Mouse (Mus musculus) liver, embryonic 16.5 days (tissue): ENCODE data around the gene Col4a3bp. TPM values are rescaled to one million over a fixed set of nuclear protein-coding genes. Genes with fewer than 3 reads are reported as not detected.

Experiments used
- ATAC-seq: fragments of 200-750 bp; cut with Nextera tagmentation; 2 replicates; pipeline ENCODE4 v1.8.0; 2017; ENCODE audit warnings: low read depth, mild to moderate bottlenecking, moderate number of reproducible peaks, moderate library complexity
- H3K27ac ChIP-seq: fragments of 300-500 bp; sonication (generic); 2 replicates; pipeline ENCODE4 v1.5.1; 2014; ENCODE audit warnings: mild to moderate bottlenecking, low read length
- H3K27me3 ChIP-seq: fragments of 300-500 bp; sonication (generic); 2 replicates; pipeline ENCODE4 v1.6.1; 2014; ENCODE audit warnings: low read depth, low read length, mixed read lengths; ENCODE audit not compliant: control insufficient read depth, insufficient read depth
- H3K36me3 ChIP-seq: fragments of 300-500 bp; sonication (generic); 2 replicates; pipeline ENCODE4 v1.6.1; 2014; ENCODE audit warnings: mild to moderate bottlenecking; ENCODE audit not compliant: control insufficient read depth, insufficient read depth
- H3K4me1 ChIP-seq: fragments of 300-500 bp; sonication (generic); 2 replicates; pipeline ENCODE4 v1.6.1; 2014; ENCODE audit warnings: low read depth, low read length, mixed read lengths; ENCODE audit not compliant: control insufficient read depth
- H3K4me2 ChIP-seq: fragments of 300-500 bp; sonication (generic); 2 replicates; pipeline ENCODE4 v1.6.1; 2014; ENCODE audit warnings: low read depth, low read length, mixed read lengths
- H3K4me3 ChIP-seq: fragments of 300-500 bp; sonication (generic); 2 replicates; pipeline ENCODE4 v1.5.1; 2014; ENCODE audit warnings: low read depth, mild to moderate bottlenecking, low read length
- H3K9ac ChIP-seq: fragments of 300-500 bp; sonication (generic); 2 replicates; pipeline ENCODE4 v1.6.1; 2014; ENCODE audit warnings: low read depth, low read length
- H3K9me3 ChIP-seq: fragments of 300-500 bp; sonication (generic); replicated peaks from 2 replicates; pipeline ENCODE4 v1.6.1; 2016; ENCODE audit warnings: low read length; ENCODE audit not compliant: control insufficient read depth
- WGBS: fragments of 180-500 bp; shearing (Covaris S2); extraction: QIAGEN DNeasy Blood & Tissue Kit; methylation state at CpG from one replicate; pipeline ENCODE4 v1.1.7; 2014; ENCODE audit not compliant: insufficient replicate concordance; 5-methylcytosine and 5-hydroxymethylcytosine counted together
- polyA plus RNA-seq: library from polyadenylated mRNA; unstranded; fragments of >200 nt; fragmentation: Nextera tagmentation; extraction: Ambion mirVana; gene quantifications from 2 replicates; pipeline ENCODE4 v1.2.1, GENCODE M21; 2015

Col4a3bp gene
- polyA plus RNA-seq, 1 experiment from 2014 or later, result 5.5 TPM

DNA sequence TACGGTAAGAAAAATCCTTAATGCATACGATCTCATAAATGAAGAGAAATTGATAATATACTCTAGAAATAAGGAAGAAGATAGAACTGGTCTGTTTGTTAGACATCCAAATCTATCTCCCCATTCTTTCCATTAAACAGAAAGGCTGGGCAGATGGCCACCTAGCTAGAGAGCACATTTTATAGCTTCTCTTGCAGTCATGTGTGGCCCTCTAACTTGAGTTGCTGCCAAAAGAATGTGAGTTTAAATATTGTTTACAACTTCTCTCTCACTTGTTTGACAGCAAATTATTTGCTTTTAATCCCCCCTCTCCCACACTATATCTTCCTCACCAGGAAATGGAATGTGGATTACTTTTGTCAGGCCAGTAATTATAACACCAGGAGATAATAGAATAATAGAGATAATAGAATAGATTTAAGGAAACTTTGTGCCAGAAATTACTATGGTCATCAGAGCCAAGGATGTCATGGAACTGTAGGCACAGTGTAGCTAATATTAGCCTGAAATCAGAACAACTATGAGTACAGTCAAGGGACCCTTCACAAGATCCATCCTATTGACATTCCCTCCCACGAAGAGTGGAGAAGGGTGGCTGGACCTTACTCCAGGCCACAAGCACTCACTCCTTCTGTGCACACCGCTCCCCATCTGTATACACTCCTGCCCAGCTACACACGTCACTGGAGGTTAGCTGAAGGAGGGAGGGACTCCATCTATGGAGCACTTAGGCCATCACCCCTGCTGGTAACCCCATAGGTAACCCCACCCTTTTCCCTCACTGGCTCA lies 28.1 kb upstream of the Col4a3bp start:
- 0 out of 2 replicates have a peak, but pooled peaks have one; percentile 16 for ATAC-seq
- H3K4me2 ChIP-seq, result no peak overlapping the region
- peaks cover 5% of the 10 kb centered on the region; the same call in 1 of the 2 replicates for H3K36me3 ChIP-seq
- no peak overlapping the region for H3K27ac ChIP-seq
- WGBS, result 77% methylated on average over 5 of the region's 5 CpGs
- H3K27me3 ChIP-seq, result no peaks in the 10 kb centered on the region
- H3K4me3 ChIP-seq, result no peak overlapping the region
- peaks cover 6% of the 10 kb centered on the region; the same call in 1 of the 2 replicates for H3K4me1 ChIP-seq
- no peak overlapping the region for H3K9ac ChIP-seq
- no peaks in the 10 kb centered on the region for H3K9me3 ChIP-seq

DNA sequence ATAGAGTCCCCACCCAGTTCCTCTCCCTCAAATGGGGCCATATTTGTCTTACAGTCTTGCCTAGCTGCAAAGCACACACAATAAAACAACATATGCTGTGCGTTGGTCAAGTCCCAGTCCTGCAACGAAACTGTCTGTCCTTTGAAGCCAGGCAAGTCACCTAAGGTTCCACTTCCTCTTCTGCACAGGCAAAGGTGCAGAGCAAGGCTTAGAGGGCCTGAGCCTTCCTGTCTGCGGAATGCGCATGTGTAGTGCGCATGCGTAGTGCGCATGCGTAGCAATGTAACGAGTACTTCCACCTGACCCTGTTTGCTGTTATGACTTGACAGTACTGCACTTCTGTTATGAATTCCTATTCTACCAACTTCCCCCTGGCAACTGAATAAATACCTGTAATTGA lies 26.2 kb upstream of the Col4a3bp start:
- no peak overlapping the region for H3K4me2 ChIP-seq
- WGBS, result 85% methylated on average over 9 of the region's 9 CpGs
- no peak overlapping the region for H3K4me3 ChIP-seq
- ATAC-seq, result no peak
- H3K4me1 ChIP-seq, result peaks cover 6% of the 10 kb centered on the region; the same call in 1 of the 2 replicates
- H3K9me3 ChIP-seq, result no peaks in the 10 kb centered on the region
- no peaks in the 10 kb centered on the region for H3K27me3 ChIP-seq
- H3K36me3 ChIP-seq, result peaks cover 5% of the 10 kb centered on the region; the same call in 1 of the 2 replicates
- H3K27ac ChIP-seq, result no peak overlapping the region
- no peak overlapping the region for H3K9ac ChIP-seq

DNA sequence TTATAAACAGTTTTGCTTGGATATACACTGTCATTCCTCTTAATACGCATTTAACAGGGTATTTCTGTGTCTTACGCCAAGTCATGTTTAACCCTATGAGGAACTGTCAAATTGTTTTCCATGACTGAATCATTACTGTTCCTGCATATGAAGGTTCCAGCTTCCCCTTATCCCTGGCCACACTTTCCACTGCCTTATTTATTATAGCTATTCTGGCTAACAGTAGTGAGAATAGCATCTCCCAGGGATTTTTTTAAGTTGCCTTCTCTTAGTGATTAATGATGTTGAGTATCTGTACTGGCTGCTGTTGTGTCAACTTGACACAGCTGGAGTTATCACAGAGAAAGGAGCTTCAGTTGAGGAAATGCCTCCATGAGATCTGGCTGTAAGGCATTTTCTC lies 25.1 kb upstream of the Col4a3bp start:
- H3K27me3 ChIP-seq, result no peaks in the 10 kb centered on the region
- peaks cover 5% of the 10 kb centered on the region; the same call in 1 of the 2 replicates for H3K36me3 ChIP-seq
- no peak overlapping the region for H3K4me2 ChIP-seq
- H3K4me3 ChIP-seq, result no peak overlapping the region
- H3K9me3 ChIP-seq, result no peaks in the 10 kb centered on the region
- 76% methylated on average over 2 of the region's 2 CpGs for WGBS
- no peaks in the 10 kb centered on the region; the same call in 1 of the 2 replicates for H3K4me1 ChIP-seq
- H3K9ac ChIP-seq, result no peak overlapping the region
- no peak for ATAC-seq
- no peak overlapping the region for H3K27ac ChIP-seq

DNA sequence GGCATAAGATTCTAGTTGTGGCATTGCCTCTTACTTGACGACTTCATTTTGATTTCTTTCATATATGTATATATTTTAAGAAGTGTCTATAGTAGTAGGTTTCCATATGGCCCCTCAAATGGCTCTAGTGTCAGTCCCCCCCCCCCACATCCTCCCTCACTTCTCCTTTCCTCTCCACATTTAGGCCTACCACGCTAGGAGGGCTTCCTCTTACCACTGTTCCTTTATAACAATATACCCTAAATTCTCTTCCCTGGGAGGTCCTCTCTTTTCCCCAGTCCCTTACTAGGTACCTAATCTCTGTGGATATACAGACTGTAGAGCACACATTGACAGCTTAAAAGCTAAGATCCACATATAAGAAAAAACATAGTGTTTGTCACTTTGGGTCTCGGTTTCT lies 21.1 kb upstream of the Col4a3bp start:
- 67% methylated on average over 3 of the region's 3 CpGs for WGBS
- no peaks in the 10 kb centered on the region; the same call in 1 of the 2 replicates for H3K4me1 ChIP-seq

DNA sequence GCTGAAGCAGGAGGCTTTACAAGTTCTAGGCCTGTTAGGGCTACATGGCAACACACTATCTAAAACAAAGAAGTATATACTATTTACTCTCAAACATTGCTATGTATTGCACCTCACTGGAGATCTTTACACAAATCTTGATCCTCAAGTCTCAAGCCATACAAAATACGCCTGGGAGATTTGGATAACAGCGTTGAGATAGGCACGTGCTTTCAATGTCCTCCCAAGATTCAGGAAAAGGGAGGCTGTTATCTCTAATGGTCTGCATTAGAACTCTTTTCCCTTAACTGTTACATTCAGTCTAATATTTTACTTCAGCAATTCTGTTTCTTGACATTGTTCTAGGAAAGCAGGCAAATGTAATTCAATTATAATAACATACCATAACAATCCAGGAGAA lies 15.4 kb upstream of the Col4a3bp start:
- Histone ChIP-seq H3K4me3 (no peak overlapping the region), H3K9me3 (no peaks in the 10 kb centered on the region), H3K27me3 (no peaks in the 10 kb centered on the region), H3K4me2 (no peak overlapping the region), H3K27ac (no peak overlapping the region), H3K36me3 (no peaks in the 10 kb centered on the region; the same call in 1 of the 2 replicates), H3K9ac (no peak overlapping the region), H3K4me1 (peaks cover 3% of the 10 kb centered on the region; the same call in 1 of the 2 replicates)
- ATAC-seq, result no peak
- 22% methylated on average over 3 of the region's 3 CpGs for WGBS

More for the DNA sequence above, 21.1 kb upstream of the Col4a3bp start:
- Histone ChIP-seq H3K36me3 (peaks cover 3% of the 10 kb centered on the region; the same call in 1 of the 2 replicates), H3K9me3 (no peaks in the 10 kb centered on the region), H3K27me3 (no peaks in the 10 kb centered on the region), H3K27ac (no peak overlapping the region), H3K4me2 (no peak overlapping the region), H3K4me3 (no peak overlapping the region), H3K9ac (no peak overlapping the region)
- no peak for ATAC-seq

DNA sequence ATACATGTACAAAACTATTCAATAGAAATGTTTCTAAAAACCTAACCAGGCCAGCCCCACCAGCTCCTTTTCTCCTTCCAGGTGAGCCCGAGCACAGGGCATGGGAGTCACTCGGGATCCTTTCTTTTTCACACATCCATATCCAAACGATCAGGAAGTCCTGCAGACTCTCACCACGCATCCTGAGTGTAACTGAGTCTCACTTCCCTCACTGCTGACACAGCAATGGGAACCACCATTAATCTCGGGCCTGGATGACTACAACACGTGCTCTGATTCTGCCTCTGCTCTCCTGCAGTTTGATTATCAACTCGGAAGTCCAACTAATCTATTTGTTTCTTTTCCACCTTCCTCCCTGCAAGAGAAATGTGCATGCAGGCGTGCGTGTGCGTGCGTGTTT lies 14.6 kb upstream of the Col4a3bp start:
- Histone ChIP-seq H3K4me1 (peaks cover 3% of the 10 kb centered on the region; the same call in 1 of the 2 replicates), H3K4me2 (no peak overlapping the region), H3K9me3 (no peaks in the 10 kb centered on the region), H3K27me3 (no peaks in the 10 kb centered on the region), H3K4me3 (no peak overlapping the region), H3K36me3 (no peaks in the 10 kb centered on the region; the same call in 1 of the 2 replicates), H3K27ac (no peak overlapping the region), H3K9ac (no peak overlapping the region)
- no peak for ATAC-seq
- WGBS, result 59% methylated on average over 11 of the region's 11 CpGs

DNA sequence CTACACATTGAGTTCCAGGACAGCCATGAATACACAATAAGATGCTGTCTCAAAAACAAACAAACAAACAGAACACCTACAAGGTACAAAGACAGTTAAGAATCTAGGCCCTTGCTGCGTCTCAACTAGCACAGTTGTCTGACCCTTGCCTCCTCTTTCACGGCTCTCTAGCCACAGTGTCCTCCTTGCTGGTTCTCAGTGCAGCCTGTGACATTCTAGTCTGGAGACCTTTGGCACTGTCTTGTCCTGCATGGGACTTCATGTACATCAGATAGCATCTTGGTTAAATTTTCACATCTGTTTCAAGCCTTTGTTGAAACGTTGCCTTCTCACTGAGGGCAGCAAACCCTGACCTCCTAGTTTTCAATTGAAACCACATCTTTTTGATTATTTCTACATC lies 13.6 kb upstream of the Col4a3bp start:
- Histone ChIP-seq H3K27me3 (no peaks in the 10 kb centered on the region), H3K4me2 (no peak overlapping the region), H3K27ac (no peak overlapping the region), H3K4me3 (no peak overlapping the region), H3K4me1 (peaks cover 3% of the 10 kb centered on the region; the same call in 1 of the 2 replicates), H3K9me3 (no peaks in the 10 kb centered on the region), H3K9ac (no peak overlapping the region), H3K36me3 (no peaks in the 10 kb centered on the region; the same call in 1 of the 2 replicates)
- ATAC-seq, result no peak
- 74% methylated on average over 3 of the region's 3 CpGs for WGBS

DNA sequence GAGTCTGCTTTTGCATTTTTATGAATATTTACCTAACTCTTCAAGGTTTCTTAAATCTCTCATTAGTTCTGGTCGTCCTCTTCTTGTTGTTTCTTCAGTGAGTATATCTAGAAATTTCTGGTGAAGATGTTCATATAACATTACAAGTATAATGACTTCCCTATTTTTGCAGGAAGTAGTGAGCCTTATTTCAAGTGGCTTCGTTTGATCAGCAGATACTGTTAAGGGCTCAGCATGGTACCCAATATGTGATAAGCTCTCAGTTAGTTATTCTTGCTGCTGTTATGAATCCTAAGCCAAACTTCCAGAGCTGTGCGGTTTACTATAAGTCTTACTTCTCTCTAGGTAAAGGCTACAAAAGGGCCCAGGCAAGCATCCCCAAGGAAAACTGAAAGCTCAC lies 12.9 kb upstream of the Col4a3bp start:
- H3K36me3 ChIP-seq, result no peaks in the 10 kb centered on the region; the same call in 1 of the 2 replicates
- no peak overlapping the region for H3K9ac ChIP-seq
- H3K4me2 ChIP-seq, result no peak overlapping the region
- WGBS, result 56% methylated on average over 3 of the region's 3 CpGs
- H3K27ac ChIP-seq, result no peak overlapping the region
- peaks cover 3% of the 10 kb centered on the region; the same call in 1 of the 2 replicates for H3K4me1 ChIP-seq
- H3K27me3 ChIP-seq, result no peaks in the 10 kb centered on the region
- no peak for ATAC-seq
- H3K9me3 ChIP-seq, result no peaks in the 10 kb centered on the region
- no peak overlapping the region for H3K4me3 ChIP-seq

DNA sequence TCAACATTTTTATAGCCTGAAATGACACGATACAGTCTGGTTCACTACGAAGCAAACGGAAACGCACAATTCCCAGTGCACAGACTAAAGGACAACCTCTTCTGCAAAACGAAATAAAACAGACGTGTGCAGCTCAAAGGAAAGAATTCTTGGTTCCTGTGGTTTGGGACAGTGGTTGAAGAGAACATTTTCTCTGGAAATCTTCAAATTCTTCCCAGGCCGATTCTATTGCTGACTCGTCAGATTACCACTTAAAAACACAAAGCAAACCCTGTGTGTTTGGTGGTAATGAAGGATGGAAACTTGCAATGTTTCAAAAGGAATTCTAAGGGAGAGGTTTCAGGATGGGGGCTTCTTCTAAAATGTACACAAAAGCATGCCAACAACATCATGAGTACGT lies 12.4 kb upstream of the Col4a3bp start:
- 83% methylated on average over 9 of the region's 9 CpGs for WGBS
- no peak overlapping the region for H3K9ac ChIP-seq
- H3K4me1 ChIP-seq, result peaks cover 3% of the 10 kb centered on the region; the same call in 1 of the 2 replicates
- no peak overlapping the region for H3K27ac ChIP-seq
- H3K36me3 ChIP-seq, result no peaks in the 10 kb centered on the region; the same call in 1 of the 2 replicates
- no peak overlapping the region for H3K4me2 ChIP-seq
- no peaks in the 10 kb centered on the region for H3K9me3 ChIP-seq
- no peak for ATAC-seq
- no peak overlapping the region for H3K4me3 ChIP-seq
- H3K27me3 ChIP-seq, result no peaks in the 10 kb centered on the region
